16 mouse cellular contexts compared by ENCODE assay signal in the genomic region with DNA sequence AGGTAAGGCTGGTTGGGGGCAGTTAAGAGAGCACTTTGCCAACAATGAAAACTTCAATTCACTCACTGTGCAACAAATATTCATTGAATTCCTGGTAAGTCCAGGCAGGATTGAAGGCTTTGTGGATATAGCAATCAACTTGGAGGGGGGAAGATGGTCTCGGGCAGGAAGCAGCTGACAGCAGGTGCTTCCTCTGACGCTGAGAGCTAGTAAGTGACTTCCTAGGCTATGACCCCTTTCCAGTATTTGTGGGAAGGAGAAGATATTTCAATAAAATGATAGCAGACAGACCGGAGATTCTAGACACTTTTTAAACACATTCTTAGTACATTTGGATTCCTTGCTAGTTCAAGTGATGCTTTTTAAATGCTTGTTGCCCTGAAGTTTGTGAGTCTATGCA.
DNase-seq lines count a peak whose midpoint lies in the region; ATAC-seq and TF ChIP-seq lines count a peak whose summit lies in the region.
"Had no signal": no experiment of that assay in that cellular context is flagged by ENCODE, and none has a peak within 500 bp of the region (broad histone marks: within the 10 kb centered on the region; RNA-seq: fewer than 3 reads in every experiment).

No protein-coding gene starts in this region.

- peak; percentile 50; the same call in 1 of the 2 replicates for TF ChIP-seq EP300 in liver, postnatal 0 days (IDR thresholded peaks at IDR 0.05; ENCODE audit: low read depth)

- 86% methylated on average over 3 of the region's 3 CpGs for WGBS in forebrain, embryonic 10.5 days
- 83% methylated on average over 3 of the region's 3 CpGs for WGBS in forebrain, postnatal 0 days
- 35% methylated on average over 3 of the region's 3 CpGs for WGBS in liver, postnatal 0 days (ENCODE audit: insufficient replicate concordance)
- 65% methylated on average over 3 of the region's 3 CpGs for WGBS in kidney, embryonic 15.5 days

- no peaks in the 10 kb centered on the region for H3K36me3 ChIP-seq in forebrain, embryonic 10.5 days (replicated peaks)
- H3K36me3 ChIP-seq in forebrain, postnatal 0 days (ENCODE audit: insufficient read depth): no peaks in the 10 kb centered on the region
- H3K36me3 ChIP-seq in liver, postnatal 0 days (replicated peaks; ENCODE audit: insufficient read depth, low read length): no peaks in the 10 kb centered on the region
- no peaks in the 10 kb centered on the region for H3K36me3 ChIP-seq in kidney, embryonic 15.5 days
- H3K36me3 ChIP-seq: embryonic facial prominence, embryonic 12.5 days; lung, embryonic 15.5 days; midbrain, embryonic 12.5 days; neural tube, embryonic 12.5 days had no signal

- H3K4me1 ChIP-seq in forebrain, embryonic 10.5 days: peaks cover 39% of the 10 kb centered on the region
- no peaks in the 10 kb centered on the region for H3K4me1 ChIP-seq in forebrain, postnatal 0 days (ENCODE audit: insufficient read depth)
- H3K4me1 ChIP-seq in liver, postnatal 0 days (ENCODE audit: insufficient read depth): peaks cover 23% of the 10 kb centered on the region
- peaks cover 33% of the 10 kb centered on the region for H3K4me1 ChIP-seq in kidney, embryonic 15.5 days

- ATAC-seq in forebrain, postnatal 0 days: no peak
- no peak for ATAC-seq in liver, postnatal 0 days
- no peak for ATAC-seq in kidney, embryonic 15.5 days (replicated peaks; ENCODE audit: low FRiP score)
- ATAC-seq: forebrain, embryonic 14.5 days; hindbrain, embryonic 16.5 days had no signal

- H3K9ac ChIP-seq in forebrain, postnatal 0 days: no peak overlapping the region
- H3K9ac ChIP-seq in liver, postnatal 0 days (replicated peaks): no peak overlapping the region
- H3K9ac ChIP-seq in kidney, embryonic 15.5 days: no peak overlapping the region
- H3K9ac ChIP-seq: embryonic facial prominence, embryonic 12.5 days; lung, embryonic 15.5 days; midbrain, embryonic 12.5 days; neural tube, embryonic 12.5 days had no signal

- no peak overlapping the region for H3K4me2 ChIP-seq in forebrain, postnatal 0 days (ENCODE audit: low read depth)
- peak overlapping the region; percentile 20; the same call in 1 of the 2 replicates for H3K4me2 ChIP-seq in liver, postnatal 0 days (ENCODE audit: low read depth, low read length)
- H3K4me2 ChIP-seq in kidney, embryonic 15.5 days: no peak overlapping the region
- H3K4me2 ChIP-seq: embryonic facial prominence, embryonic 12.5 days; lung, embryonic 15.5 days; midbrain, embryonic 12.5 days; neural tube, embryonic 12.5 days had no signal

- DNase-seq in forebrain, embryonic 10.5 days (ENCODE audit: extremely low spot score, low spot score): no peak
- DNase-seq in forebrain, postnatal 0 days: no peak
- DNase-seq in liver, postnatal 0 days: no peak
- DNase-seq in liver: no peak
- DNase-seq in thymus, postnatal 14 days: peak; percentile 40
- no peak for DNase-seq in urinary bladder, postnatal 36 days (ENCODE audit: low spot score in 2 of 2)
- no peak for DNase-seq in retina, embryonic 14.5 days (ENCODE audit: low spot score)
- DNase-seq: cerebellum, adult 2 months; right cerebral cortex, adult 18-20 months had no signal

- H3K27ac ChIP-seq in forebrain, embryonic 10.5 days: peak overlapping the region; percentile 15; the same call in 1 of the 2 replicates
- H3K27ac ChIP-seq in forebrain, postnatal 0 days (ENCODE audit: low read depth, low read length): no peak overlapping the region
- H3K27ac ChIP-seq in liver, postnatal 0 days (ENCODE audit: low read depth): no peak overlapping the region
- peak overlapping the region; percentile 14; the same call in 1 of the 2 replicates for H3K27ac ChIP-seq in kidney, embryonic 15.5 days
- H3K27ac ChIP-seq: embryonic facial prominence, embryonic 12.5 days; lung, embryonic 15.5 days; midbrain, embryonic 12.5 days; neural tube, embryonic 12.5 days had no signal

- H3K27me3 ChIP-seq in forebrain, embryonic 10.5 days (ENCODE audit: poor library complexity, severe bottlenecking): peaks cover 5% of the 10 kb centered on the region
- H3K27me3 ChIP-seq in forebrain, postnatal 0 days (ENCODE audit: insufficient read depth, low read length): no peaks in the 10 kb centered on the region
- no peaks in the 10 kb centered on the region for H3K27me3 ChIP-seq in liver, postnatal 0 days (ENCODE audit: insufficient read depth, low read length)
- no peaks in the 10 kb centered on the region for H3K27me3 ChIP-seq in kidney, embryonic 15.5 days
- H3K27me3 ChIP-seq: embryonic facial prominence, embryonic 12.5 days; lung, embryonic 15.5 days; neural tube, embryonic 12.5 days had no signal

- no peak for TF ChIP-seq CTCF in forebrain, postnatal 0 days (IDR thresholded peaks at IDR 0.05; ENCODE audit: low read depth)
- TF ChIP-seq CTCF in liver, postnatal 0 days (IDR thresholded peaks at IDR 0.05; ENCODE audit: low read depth): no peak

- no peak overlapping the region for H3K4me3 ChIP-seq in forebrain, embryonic 10.5 days
- no peak overlapping the region for H3K4me3 ChIP-seq in forebrain, postnatal 0 days (ENCODE audit: low read depth, low read length)
- H3K4me3 ChIP-seq in liver, postnatal 0 days (ENCODE audit: low read depth, low read length): no peak overlapping the region
- no peak overlapping the region for H3K4me3 ChIP-seq in kidney, embryonic 15.5 days (replicated peaks)
- H3K4me3 ChIP-seq: embryonic facial prominence, embryonic 12.5 days; lung, embryonic 15.5 days; midbrain, embryonic 12.5 days; neural tube, embryonic 12.5 days had no signal

- no peaks in the 10 kb centered on the region for H3K9me3 ChIP-seq in forebrain, embryonic 10.5 days
- no peaks in the 10 kb centered on the region for H3K9me3 ChIP-seq in forebrain, postnatal 0 days (ENCODE audit: low read length)
- no peaks in the 10 kb centered on the region for H3K9me3 ChIP-seq in liver, postnatal 0 days (ENCODE audit: low read length)
- no peaks in the 10 kb centered on the region for H3K9me3 ChIP-seq in kidney, embryonic 15.5 days (replicated peaks)
- H3K9me3 ChIP-seq: embryonic facial prominence, embryonic 12.5 days; lung, embryonic 15.5 days; midbrain, embryonic 12.5 days; neural tube, embryonic 12.5 days had no signal

Comparison
In these comparisons a context has a peak if more than half of its experiments do, and no peak if none do; other contexts are left out.
1. H3K27ac ChIP-seq: peak in forebrain, embryonic 10.5 days (single experiment) and kidney, embryonic 15.5 days (single experiment); none in forebrain, postnatal 0 days (single experiment) and liver, postnatal 0 days (single experiment).